Mouse (Mus musculus): Measurements from ENCODE around the gene Vmn1r52. TPM values are rescaled to one million over a fixed set of nuclear protein-coding genes. Genes with fewer than 3 reads are reported as not detected.
"Not testable (repeated sequence)": the region's sequence is repeated elsewhere in the genome, so short reads cannot be mapped to it uniquely, and the experiment has no call there.

Vmn1r52 gene
- not detected in 2 replicates for polyA plus RNA-seq (2015; fragmentation: Nextera tagmentation; extraction: Ambion mirVana)

- H3K9ac ChIP-seq (ENCODE audit: low read length), result no peak within 1 kb of the TSS
- no peak for ATAC-seq (ENCODE audit: low read depth)
- WGBS, result 62% methylated on average over 2 of the region's 2 CpGs
- no peak within 1 kb of the TSS for H3K4me2 ChIP-seq (ENCODE audit: low read depth, low read length)
- no peaks in the 10 kb centered on the region for H3K9me3 ChIP-seq (ENCODE audit: control insufficient read depth, low read length)
- no peak within 1 kb of the TSS for H3K27ac ChIP-seq (ENCODE audit: low read length)
- H3K36me3 ChIP-seq (ENCODE audit: control insufficient read depth, insufficient read depth, low read length), result no peaks in the 10 kb centered on the region
- no peak within 1 kb of the TSS for H3K4me3 ChIP-seq (ENCODE audit: low read length)
- H3K27me3 ChIP-seq (ENCODE audit: control insufficient read depth, insufficient read depth, low read depth, low read length), result no peaks in the 10 kb centered on the region
- no peaks in the 10 kb centered on the region for H3K4me1 ChIP-seq (replicated peaks; ENCODE audit: control insufficient read depth, insufficient read depth, low read length)
These were observed at the start of gene Vmn1r52 for GRCm38 (mm10) chr6:90174508-90174907. Vmn1r52 (plus strand) TSS chr6:90174808.

GRCm38 (mm10) chr6:90160139-90160538, 14.5 kb upstream of the Vmn1r52 start:
- no peaks in the 10 kb centered on the region for H3K36me3 ChIP-seq (ENCODE audit: control insufficient read depth, insufficient read depth, low read length)
- H3K4me1 ChIP-seq (replicated peaks; ENCODE audit: control insufficient read depth, insufficient read depth, low read length), result no peaks in the 10 kb centered on the region
- H3K27ac ChIP-seq (ENCODE audit: low read length), result no peak overlapping the region
- H3K27me3 ChIP-seq (ENCODE audit: control insufficient read depth, insufficient read depth, low read depth, low read length), result no peaks in the 10 kb centered on the region
- H3K9ac ChIP-seq (ENCODE audit: low read length), result no peak overlapping the region
- 64% methylated on average over 3 of the region's 3 CpGs for WGBS
- H3K4me3 ChIP-seq (ENCODE audit: low read length), result no peak overlapping the region
- no peak for ATAC-seq (ENCODE audit: low read depth)
- no peak overlapping the region for H3K4me2 ChIP-seq (ENCODE audit: low read depth, low read length)
- no peaks in the 10 kb centered on the region for H3K9me3 ChIP-seq (ENCODE audit: control insufficient read depth, low read length)

- H3K4me3 ChIP-seq (ENCODE audit: low read length); H3K4me1 ChIP-seq (replicated peaks; ENCODE audit: control insufficient read depth, insufficient read depth, low read length); H3K9me3 ChIP-seq (ENCODE audit: control insufficient read depth, low read length); H3K27me3 ChIP-seq (ENCODE audit: control insufficient read depth, insufficient read depth, low read depth, low read length); H3K27ac ChIP-seq (ENCODE audit: low read length); H3K36me3 ChIP-seq (ENCODE audit: control insufficient read depth, insufficient read depth, low read length); H3K9ac ChIP-seq (ENCODE audit: low read length); H3K4me2 ChIP-seq (ENCODE audit: low read depth, low read length); ATAC-seq (ENCODE audit: low read depth): not testable (repeated sequence)
- 73% methylated on average over 2 of the region's 2 CpGs for whole genome bisulfite sequencing
These were observed 27.9 kb downstream of the Vmn1r52 start, which contains the start of gene V1ra8 for GRCm38 (mm10) chr6:90202493-90202892. V1ra8 (plus strand) TSS chr6:90202793.

GRCm38 (mm10) chr6:90224338-90224737, 49.7 kb downstream of the Vmn1r52 start, which contains the start of gene Vmn1r53:
Vmn1r53 (minus strand) TSS chr6:90224438.
- Histone ChIP-seq H3K4me3 (ENCODE audit: low read length) (no peak within 1 kb of the TSS), H3K4me2 (ENCODE audit: low read depth, low read length) (no peak within 1 kb of the TSS), H3K27ac (ENCODE audit: low read length) (no peak within 1 kb of the TSS), H3K9ac (ENCODE audit: low read length) (no peak within 1 kb of the TSS), H3K27me3 (ENCODE audit: control insufficient read depth, insufficient read depth, low read depth, low read length) (no peaks in the 10 kb centered on the region), H3K4me1 (replicated peaks; ENCODE audit: control insufficient read depth, insufficient read depth, low read length) (no peaks in the 10 kb centered on the region), H3K36me3 (ENCODE audit: control insufficient read depth, insufficient read depth, low read length) (no peaks in the 10 kb centered on the region), H3K9me3 (ENCODE audit: control insufficient read depth, low read length) (no peaks in the 10 kb centered on the region)
- ATAC-seq (ENCODE audit: low read depth), result no peak
- WGBS, result 89% methylated on average over 1 of the region's 1 CpGs

Other genes starting within 250 kb of the Vmn1r52 start
- not detected in 2 replicates for gene Vmn1r45, start 234.2 kb upstream of the Vmn1r52 start, polyA plus RNA-seq (2015; fragmentation: Nextera tagmentation; extraction: Ambion mirVana)
- gene Vmn1r46, start 205.5 kb upstream of the Vmn1r52 start, polyA plus RNA-seq (2015; fragmentation: Nextera tagmentation; extraction: Ambion mirVana), result not detected in 2 replicates
- gene Vmn1r47, start 158.7 kb upstream of the Vmn1r52 start, polyA plus RNA-seq (2015; fragmentation: Nextera tagmentation; extraction: Ambion mirVana), result not detected in 2 replicates
- gene Vmn1r48, start 138.0 kb upstream of the Vmn1r52 start, polyA plus RNA-seq (2015; fragmentation: Nextera tagmentation; extraction: Ambion mirVana), result not detected in 2 replicates
- gene Vmn1r49, start 96.3 kb upstream of the Vmn1r52 start, polyA plus RNA-seq (2015; fragmentation: Nextera tagmentation; extraction: Ambion mirVana), result not detected in 2 replicates
- not detected in 2 replicates for gene Vmn1r50, start 73.4 kb upstream of the Vmn1r52 start, polyA plus RNA-seq (2015; fragmentation: Nextera tagmentation; extraction: Ambion mirVana)
- not detected in 2 replicates for gene Vmn1r51, start 52.2 kb upstream of the Vmn1r52 start, polyA plus RNA-seq (2015; fragmentation: Nextera tagmentation; extraction: Ambion mirVana)
- gene V1ra8, start 28.0 kb downstream of the Vmn1r52 start, polyA plus RNA-seq (2015; fragmentation: Nextera tagmentation; extraction: Ambion mirVana), result not detected in 2 replicates
- 0.14 TPM in 1 of 2 replicates, not detected in the other for gene Vmn1r53, start 49.6 kb downstream of the Vmn1r52 start, polyA plus RNA-seq (2015; fragmentation: Nextera tagmentation; extraction: Ambion mirVana)
- not detected in 2 replicates for gene Vmn1r54, start 71.5 kb downstream of the Vmn1r52 start, polyA plus RNA-seq (2015; fragmentation: Nextera tagmentation; extraction: Ambion mirVana)
- gene BC048671, start 126.4 kb downstream of the Vmn1r52 start, polyA plus RNA-seq (2015; fragmentation: Nextera tagmentation; extraction: Ambion mirVana), result not detected in 2 replicates
- 0.20 and 0.54 TPM in 2 replicates for gene Chst13, start 150.4 kb downstream of the Vmn1r52 start, polyA plus RNA-seq (2015; fragmentation: Nextera tagmentation; extraction: Ambion mirVana)
- gene Uroc1, start 158.5 kb downstream of the Vmn1r52 start, polyA plus RNA-seq (2015; fragmentation: Nextera tagmentation; extraction: Ambion mirVana), result 0.05 and 0.48 TPM in 2 replicates
- gene Zxdc, start 194.7 kb downstream of the Vmn1r52 start, polyA plus RNA-seq (2015; fragmentation: Nextera tagmentation; extraction: Ambion mirVana), result 5.4 and 6.3 TPM in 2 replicates

All from lung, embryonic 16.5 days (tissue).